Mouse (Mus musculus) retina, adult 2 months (tissue): ENCODE data around the gene Nos1ap.

Experiments
- DNase-seq: peaks from one replicate; pipeline ENCODE4 v3.0.0-alpha.2; 2012; ENCODE audit warnings: low read depth, low spot score

The Nos1ap gene

GRCm38 (mm10) chr1:170546297-170546696, 43.4 kb downstream of the Nos1ap start:
- no peak for DNase-seq

- DNase-seq, result no peak
These were observed 44.4 kb downstream of the Nos1ap start for GRCm38 (mm10) chr1:170545286-170545685.

GRCm38 (mm10) chr1:170539507-170539906, 50.2 kb downstream of the Nos1ap start:
- no peak for DNase-seq

DNA sequence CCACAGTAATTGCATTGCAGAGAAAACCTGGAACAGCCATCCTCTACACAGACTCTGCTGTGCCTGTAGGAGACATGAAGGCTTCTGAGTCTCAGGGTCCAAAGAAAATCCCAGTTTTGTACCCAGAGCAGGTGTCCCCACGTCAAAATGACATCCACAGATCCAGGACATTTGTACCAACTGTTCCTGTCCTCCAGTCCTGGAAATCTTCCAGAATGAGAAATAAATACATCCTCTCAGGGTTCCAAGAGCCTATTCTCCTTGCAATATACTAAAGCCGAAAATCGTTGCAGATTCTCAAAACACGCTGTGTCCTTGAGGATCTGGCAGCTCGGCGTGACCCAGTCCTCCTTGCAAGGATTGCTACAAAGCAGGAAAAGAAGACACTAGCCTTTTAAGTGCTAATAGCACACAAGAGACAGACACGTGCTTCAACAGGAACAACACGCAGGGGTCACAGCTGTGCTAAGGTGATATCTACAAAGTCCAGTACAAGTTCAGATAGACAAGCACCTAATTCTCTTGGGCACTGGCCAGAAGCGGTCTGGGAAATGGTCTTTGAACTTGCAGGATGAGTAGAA, 51.1 kb downstream of the Nos1ap start:
- no peak for DNase-seq

DNA sequence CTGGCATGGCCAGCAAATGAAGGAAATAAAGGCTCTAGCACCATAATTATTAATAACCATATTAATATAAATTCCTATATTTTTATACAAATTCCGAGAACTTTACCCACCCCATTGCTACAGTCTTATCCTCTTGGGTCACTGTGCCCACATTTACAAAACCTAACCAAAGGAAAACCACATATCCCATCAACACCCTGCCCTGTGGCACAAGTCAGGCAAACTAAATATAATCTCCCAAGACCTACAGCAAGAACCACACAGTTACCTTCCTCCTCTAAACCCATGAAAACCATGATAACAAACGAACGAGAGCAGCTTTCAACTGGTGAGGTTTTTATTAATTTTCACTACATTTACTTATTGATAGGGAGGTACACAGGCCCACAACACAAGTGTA, 53.3 kb downstream of the Nos1ap start:
- DNase-seq, result no peak

GRCm38 (mm10) chr1:170535221-170535620, 54.4 kb downstream of the Nos1ap start:
- no peak for DNase-seq

DNA sequence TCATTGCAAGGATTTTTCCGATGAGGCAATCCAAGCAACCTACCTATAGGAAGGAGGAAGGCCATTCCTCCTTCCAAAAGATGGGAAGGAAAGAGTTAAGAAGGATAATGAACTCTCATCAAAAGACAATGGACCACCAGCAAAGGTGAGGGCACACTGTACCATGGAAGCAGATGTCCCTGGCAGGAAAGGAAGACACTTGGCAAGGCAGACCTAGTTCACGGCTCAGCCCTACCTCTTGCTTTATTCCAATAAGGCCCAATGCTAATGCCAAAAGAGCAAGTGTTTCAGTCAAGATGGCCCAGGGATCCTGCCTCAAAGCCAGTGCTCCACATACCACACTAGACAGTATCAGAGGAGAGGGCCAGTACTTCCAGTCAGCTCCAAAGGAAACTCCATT, 58.4 kb downstream of the Nos1ap start:
- DNase-seq, result no peak

- DNase-seq, result no peak
These were observed 59.2 kb downstream of the Nos1ap start for GRCm38 (mm10) chr1:170530456-170530855.

- no peak for DNase-seq
These were observed 66.8 kb downstream of the Nos1ap start for GRCm38 (mm10) chr1:170522891-170523290.

DNA sequence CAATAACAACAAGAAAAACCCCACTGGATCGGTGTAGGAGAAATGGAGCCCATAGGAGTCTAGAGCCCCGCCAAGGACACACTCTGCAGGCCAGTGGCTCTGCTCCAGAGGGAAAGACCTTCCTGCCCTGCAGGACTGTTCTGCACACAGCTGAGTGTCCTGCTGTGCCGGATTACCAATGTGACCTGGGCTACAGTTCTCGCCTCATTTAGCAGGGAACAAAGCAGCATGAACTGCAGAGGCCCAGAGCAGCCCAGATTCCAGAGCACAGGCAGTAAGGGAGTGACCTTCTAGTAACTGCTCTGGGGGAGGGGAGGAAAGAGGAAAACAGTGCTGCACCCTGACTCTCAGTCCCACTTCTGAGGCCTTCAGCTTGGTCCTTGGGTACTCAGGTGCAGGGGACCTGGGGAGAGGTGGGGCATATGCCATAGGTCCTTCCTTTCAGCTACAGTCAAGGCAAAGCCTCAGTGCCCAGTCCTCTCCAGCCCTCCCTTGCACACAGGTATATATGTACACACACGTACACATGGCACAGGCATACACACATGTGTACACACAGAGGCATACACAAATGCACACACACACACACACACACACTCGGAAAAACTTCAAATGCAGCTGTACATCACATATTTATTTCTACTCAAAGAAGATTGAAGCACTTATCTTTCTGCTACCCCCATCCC, 68.0 kb downstream of the Nos1ap start:
- DNase-seq, result no peak

- DNase-seq, result no peak
These were observed 69.5 kb downstream of the Nos1ap start for GRCm38 (mm10) chr1:170520206-170520605.

GRCm38 (mm10) chr1:170519631-170520030, 70.0 kb downstream of the Nos1ap start:
- no peak for DNase-seq

- no peak for DNase-seq
These were observed 73.5 kb downstream of the Nos1ap start for GRCm38 (mm10) chr1:170516182-170516581.

GRCm38 (mm10) chr1:170515455-170515854, 74.2 kb downstream of the Nos1ap start:
- DNase-seq, result no peak

DNA sequence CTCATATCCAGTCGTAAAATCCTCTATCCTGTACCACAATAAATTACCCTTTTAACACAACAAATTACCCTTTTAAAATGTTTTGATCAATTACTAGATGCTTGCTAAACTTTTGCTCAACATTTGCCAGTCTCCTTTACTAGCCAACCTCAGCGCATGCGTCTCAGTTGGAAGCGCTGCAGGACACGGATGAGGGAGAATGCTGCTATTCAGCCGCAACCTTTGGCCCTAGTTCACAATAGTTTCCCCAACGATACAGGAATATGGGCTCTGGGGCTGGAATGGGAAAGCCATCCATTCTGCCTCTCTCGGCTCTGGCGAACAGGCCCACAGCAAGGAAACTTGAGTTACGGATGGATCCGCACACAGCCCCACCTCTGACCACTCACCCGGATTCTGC, 75.4 kb downstream of the Nos1ap start:
- DNase-seq, result no peak

GRCm38 (mm10) chr1:170512429-170513097, 77.1 kb downstream of the Nos1ap start:
- DNase-seq, result no peak

GRCm38 (mm10) chr1:170510595-170511240, 78.9 kb downstream of the Nos1ap start:
- no peak for DNase-seq

- no peak for DNase-seq
These were observed 83.4 kb downstream of the Nos1ap start for GRCm38 (mm10) chr1:170506309-170506708.

DNA sequence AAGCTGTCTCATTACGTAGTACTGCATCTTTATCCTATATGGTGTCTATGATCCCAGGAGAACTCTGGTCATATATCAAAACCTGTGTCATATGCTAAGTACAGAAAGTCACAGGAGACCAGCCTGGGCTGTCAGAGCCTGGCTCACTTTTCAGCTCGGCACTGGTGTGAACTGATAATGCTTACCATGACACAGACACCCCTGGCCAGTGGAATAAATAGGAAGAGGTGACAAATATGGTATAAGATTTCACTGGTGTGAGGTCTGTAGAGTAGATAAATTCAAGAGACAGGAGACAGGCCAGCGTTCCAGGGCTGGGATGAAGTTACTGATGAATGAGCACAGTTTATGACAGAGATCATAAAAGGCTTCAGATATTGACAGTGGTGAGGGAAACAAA, 84.6 kb downstream of the Nos1ap start:
- DNase-seq, result no peak

- no peak for DNase-seq
These were observed 85.3 kb downstream of the Nos1ap start for GRCm38 (mm10) chr1:170504378-170504777.

DNA sequence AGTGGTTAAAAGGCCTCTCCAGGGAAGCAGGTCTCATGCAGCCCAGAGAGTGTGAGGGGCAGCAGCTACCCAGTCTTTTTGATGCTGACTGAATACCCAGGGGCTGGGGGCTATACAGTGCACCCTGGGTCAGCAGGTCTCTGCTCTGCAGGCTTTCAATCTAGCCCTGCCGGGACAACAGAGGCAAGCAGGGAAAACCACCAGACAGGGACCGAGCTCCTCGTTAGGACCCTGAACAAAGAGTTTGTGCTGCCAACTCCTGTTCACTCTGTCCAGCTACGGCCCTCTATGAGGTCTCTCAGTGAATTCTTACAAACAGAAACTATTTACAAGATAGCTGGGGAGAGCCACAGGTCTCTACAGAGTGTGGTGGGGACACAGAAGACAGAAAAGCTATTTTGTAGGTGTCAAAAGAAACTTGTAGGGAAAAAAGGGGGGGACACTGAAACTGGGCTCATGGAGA, 86.4 kb downstream of the Nos1ap start:
- no peak for DNase-seq

GRCm38 (mm10) chr1:170502491-170503276, 87.0 kb downstream of the Nos1ap start:
- no peak for DNase-seq
